Mouse (Mus musculus): ENCODE data around the gene Ppie. TPM values are rescaled to one million over a fixed set of nuclear protein-coding genes. Genes with fewer than 3 reads are reported as not detected.
"Not testable (repeated sequence)": the region's sequence is repeated elsewhere in the genome, so short reads cannot be mapped to it uniquely, and the experiment has no call there.

Gene Ppie
- total RNA-seq, 4 experiments from 2014 or later, result 18.7 to 23.7 (median 19.9) TPM

GRCm38 (mm10) chr4:123116011-123116410 lies 23.7 kb downstream of the Ppie start, which contains the start of gene Oxct2b:
Gene Oxct2b, plus strand, starts transcription at chr4:123116266.
- DNase-seq (ENCODE audit: low spot score in 2 of 2), result no peak

GRCm38 (mm10) chr4:123114651-123115050 lies 25.1 kb downstream of the Ppie start:
- DNase-seq (ENCODE audit: low spot score in 2 of 2), result not testable (repeated sequence)

- no peak for DNase-seq (ENCODE audit: low spot score in 2 of 2)
Observed at GRCm38 (mm10) chr4:123112216-123112764, 27.5 kb downstream of the Ppie start.

GRCm38 (mm10) chr4:123111275-123111983 lies 28.3 kb downstream of the Ppie start:
- not testable (repeated sequence) for DNase-seq (ENCODE audit: low spot score in 2 of 2)

- no peak for DNase-seq (ENCODE audit: low spot score in 2 of 2)
Observed at GRCm38 (mm10) chr4:123110751-123111150, 29.0 kb downstream of the Ppie start.

- no peak for DNase-seq (ENCODE audit: low spot score in 2 of 2)
Observed at GRCm38 (mm10) chr4:123108056-123108455, 31.7 kb downstream of the Ppie start.

- DNase-seq (ENCODE audit: low spot score in 2 of 2), result no peak
Observed at GRCm38 (mm10) chr4:123106864-123107263, 32.9 kb downstream of the Ppie start.

GRCm38 (mm10) chr4:123105929-123106328 lies 33.8 kb downstream of the Ppie start:
- not testable (repeated sequence) for DNase-seq (ENCODE audit: low spot score in 2 of 2)

GRCm38 (mm10) chr4:123105451-123105790 lies 34.3 kb downstream of the Ppie start:
- DNase-seq (ENCODE audit: low spot score in 2 of 2), result no peak

GRCm38 (mm10) chr4:123104651-123105450 lies 34.9 kb downstream of the Ppie start, which contains the start of gene Bmp8b:
Gene Bmp8b, plus strand, starts transcription at chr4:123105165.
- no peak for DNase-seq (ENCODE audit: low spot score in 2 of 2)

GRCm38 (mm10) chr4:123093869-123094268 lies 45.9 kb downstream of the Ppie start:
- DNase-seq (ENCODE audit: low spot score in 2 of 2), result no peak

GRCm38 (mm10) chr4:123093064-123093776 lies 46.5 kb downstream of the Ppie start:
- DNase-seq (ENCODE audit: low spot score in 2 of 2), result no peak

- DNase-seq (ENCODE audit: low spot score in 2 of 2), result no peak
Observed at GRCm38 (mm10) chr4:123092621-123093020, 47.1 kb downstream of the Ppie start.

GRCm38 (mm10) chr4:123086381-123086780 lies 53.4 kb downstream of the Ppie start:
- no peak for DNase-seq (ENCODE audit: low spot score in 2 of 2)

GRCm38 (mm10) chr4:123085290-123085689 lies 54.5 kb downstream of the Ppie start:
- DNase-seq (ENCODE audit: low spot score in 2 of 2), result no peak

- no peak for DNase-seq (ENCODE audit: low spot score in 2 of 2)
Observed at GRCm38 (mm10) chr4:123083323-123083902, 56.3 kb downstream of the Ppie start.

GRCm38 (mm10) chr4:123082283-123083163 lies 57.2 kb downstream of the Ppie start:
- DNase-seq (ENCODE audit: low spot score in 2 of 2), result no peak

GRCm38 (mm10) chr4:123080791-123081190 lies 59.0 kb downstream of the Ppie start:
- DNase-seq (ENCODE audit: low spot score in 2 of 2), result no peak

- no peak for DNase-seq (ENCODE audit: low spot score in 2 of 2)
Observed at GRCm38 (mm10) chr4:123078231-123078630, 61.5 kb downstream of the Ppie start.

Data from gastrocnemius, adult 8-10 months (tissue).